Mouse (Mus musculus) inflammation-experienced regulatory T-cells, adult 6 months (primary cell): ENCODE measurements around the gene Eno1. TPM values are rescaled to one million over a fixed set of nuclear protein-coding genes. Genes with fewer than 3 reads are reported as not detected.
"Not testable (repeated sequence)": the region's sequence is repeated elsewhere in the genome, so short reads cannot be mapped to it uniquely, and the experiment has no call there.

Experiments used
- ATAC-seq: one replicate; pipeline ENCODE4 v1.8.0; 2017
- polyA plus RNA-seq, 3 experiments: library from polyadenylated mRNA; unstranded; fragments of 100-300 nt; shearing (Covaris generic); gene quantifications; one replicate each; pipeline ENCODE4 v1.2.1; 2017

The Eno1 gene
- polyA plus RNA-seq, 3 experiments from 2014 or later = 503 to 566 (median 560) TPM

DNA sequence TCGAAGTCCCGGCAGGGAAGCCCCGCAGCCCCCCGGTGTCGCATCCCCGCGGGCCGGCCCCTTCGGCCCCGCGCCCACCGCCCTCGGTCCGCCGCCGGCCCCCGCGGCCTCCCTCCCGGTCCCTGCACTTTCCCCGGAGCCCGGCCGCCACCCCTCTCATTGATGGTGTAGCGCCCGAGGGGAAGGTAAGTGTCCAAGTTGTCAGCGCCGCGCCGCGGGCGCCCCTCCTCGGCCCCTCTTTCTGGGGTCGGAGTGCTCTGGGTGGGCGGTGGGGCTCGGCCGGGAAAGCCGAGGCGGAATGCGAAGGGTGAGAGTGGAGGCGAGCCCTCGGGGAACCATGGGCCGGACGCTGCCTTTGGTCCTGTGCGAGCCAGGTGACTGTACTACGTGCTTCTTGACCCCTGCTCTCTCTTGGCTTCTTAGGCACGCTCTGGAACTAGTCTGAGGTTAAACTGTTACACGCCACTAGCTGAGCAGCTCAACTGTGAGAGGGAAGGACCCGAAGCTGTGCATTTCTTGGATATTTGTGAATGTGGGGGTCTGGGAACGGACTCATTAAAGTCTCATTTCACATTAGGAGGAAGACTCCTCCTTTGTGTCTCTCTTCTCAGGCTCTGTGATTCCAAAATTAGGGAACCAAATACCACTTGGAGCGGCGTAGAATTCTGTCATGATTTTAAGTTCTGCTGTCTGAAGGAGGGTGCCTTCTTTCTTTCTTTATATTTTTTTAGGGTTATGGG is 45.5 kb downstream of the Eno1 start:
- no peak for ATAC-seq

DNA sequence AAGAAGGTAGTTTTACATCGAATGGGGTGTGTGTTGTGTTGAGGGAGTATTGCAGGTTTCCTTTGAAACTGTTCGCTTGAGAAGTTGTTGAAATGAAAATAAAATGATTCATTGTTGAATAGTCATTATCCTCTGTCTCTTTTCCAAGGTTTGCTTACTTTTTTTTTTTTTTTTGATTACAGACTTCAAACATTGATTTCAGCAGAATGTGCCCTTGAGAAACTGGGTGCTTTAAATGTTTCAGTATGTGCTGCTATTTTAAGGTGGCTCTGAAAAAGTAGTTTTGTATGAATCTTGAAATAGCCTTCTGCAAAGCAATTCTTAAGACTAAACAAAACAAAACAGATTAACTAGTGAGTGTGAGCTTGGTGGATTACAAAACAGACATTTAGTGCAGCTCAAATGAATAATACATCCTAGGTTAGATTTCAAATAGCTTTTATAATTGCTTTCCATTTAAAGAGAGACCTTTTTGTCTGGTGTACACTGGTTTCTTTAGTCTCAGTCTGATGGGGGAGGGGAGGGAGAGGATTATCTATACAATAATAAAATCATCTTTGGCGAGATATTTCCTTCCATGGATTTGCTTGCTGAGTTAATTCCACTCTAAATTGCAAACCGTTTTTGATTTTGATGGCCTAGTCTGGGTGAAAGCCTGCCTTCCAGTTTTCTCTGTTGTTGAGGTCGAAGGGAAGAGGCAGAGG is 46.3 kb downstream of the Eno1 start:
- ATAC-seq = no peak

DNA sequence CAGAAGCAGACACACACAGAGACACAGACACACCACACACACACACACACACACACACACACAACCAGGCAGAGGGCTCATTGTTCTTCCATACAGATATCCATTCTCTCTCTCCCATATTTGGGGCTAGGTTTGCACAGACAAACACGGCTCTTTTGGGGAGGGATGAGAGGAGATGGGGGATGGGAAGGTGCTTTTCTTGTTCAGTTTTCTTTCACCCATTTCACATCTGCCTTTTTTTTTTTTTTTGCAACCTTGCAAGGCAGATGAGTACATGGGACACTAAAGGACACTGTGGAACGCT is 46.8 kb downstream of the Eno1 start:
- ATAC-seq = no peak

DNA sequence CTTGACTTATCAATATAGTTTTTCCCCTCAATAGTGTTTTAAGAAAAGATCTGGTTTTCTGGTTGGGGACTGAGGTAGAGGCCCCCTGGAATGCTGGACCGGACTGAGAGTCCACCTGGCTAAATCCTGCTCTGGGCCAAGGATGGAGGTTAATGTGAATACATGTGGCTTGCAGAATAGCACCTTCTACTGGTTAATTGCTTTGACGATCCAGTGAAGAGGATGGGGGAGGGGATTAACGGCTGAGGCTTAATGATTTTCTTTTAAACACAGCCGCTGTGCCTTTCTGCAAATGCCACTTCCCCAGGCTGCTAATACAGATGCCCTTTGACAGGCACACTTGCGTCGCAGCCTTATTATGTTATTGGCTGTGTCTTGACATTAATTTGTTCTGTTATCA is 47.5 kb downstream of the Eno1 start:
- ATAC-seq = no peak

DNA sequence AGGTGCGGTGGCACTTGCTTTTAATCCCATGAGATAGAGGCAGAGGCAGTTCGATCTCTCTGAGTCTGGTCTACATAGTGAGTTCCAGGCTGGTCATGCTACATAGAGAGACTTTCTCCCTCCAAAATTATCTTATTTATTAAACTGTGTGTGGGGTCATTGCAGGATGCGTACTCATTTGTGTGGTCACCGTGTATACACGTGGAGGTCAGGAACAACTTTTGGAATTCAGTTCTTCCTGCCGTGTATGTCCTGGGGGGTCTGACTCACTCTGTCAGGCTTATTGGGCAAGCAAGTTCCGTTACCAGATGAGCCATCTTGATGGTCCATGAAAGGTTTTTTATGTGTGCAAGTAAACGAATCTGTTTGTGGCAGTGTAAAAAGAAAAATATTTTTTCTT is 50.5 kb downstream of the Eno1 start:
- no peak for ATAC-seq

DNA sequence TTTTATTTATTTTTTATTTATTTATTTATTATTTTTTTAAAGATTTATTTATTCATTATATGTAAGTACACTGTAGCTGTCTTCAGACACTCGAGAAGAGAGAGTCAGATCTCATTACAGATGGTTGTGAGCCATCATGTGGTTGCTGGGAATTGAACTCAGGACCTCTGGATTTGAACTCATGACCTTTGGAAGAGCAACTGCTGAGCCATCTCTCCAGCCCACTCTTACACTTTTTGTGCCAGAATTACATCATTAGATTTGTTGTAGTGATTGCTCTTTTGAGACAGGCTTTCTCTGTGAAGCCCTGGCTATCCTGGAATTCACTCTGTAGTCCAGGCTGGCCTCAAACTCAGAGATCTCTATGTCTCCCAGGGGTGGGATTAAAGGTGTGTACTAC is 50.9 kb downstream of the Eno1 start:
- not testable (repeated sequence) for ATAC-seq

DNA sequence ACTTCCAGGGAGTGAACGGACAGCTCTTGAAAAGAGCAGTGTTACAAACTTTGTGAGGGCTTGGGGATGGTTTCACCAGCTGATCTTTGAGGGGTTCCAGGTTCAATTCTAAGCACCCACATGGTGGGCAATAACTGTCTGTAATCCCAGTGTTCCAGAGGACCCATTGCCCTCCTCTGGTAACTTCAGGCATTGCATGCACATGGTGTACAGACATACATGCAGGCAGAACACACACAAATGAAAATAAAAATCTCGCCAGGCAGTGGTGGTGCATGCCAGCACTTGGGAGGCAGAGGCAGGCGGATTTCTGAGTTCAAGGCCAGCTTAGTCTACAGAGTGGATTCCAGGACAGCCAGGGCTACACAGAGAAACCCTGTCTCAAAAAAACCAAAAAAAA is 55.4 kb downstream of the Eno1 start:
- no peak for ATAC-seq

DNA sequence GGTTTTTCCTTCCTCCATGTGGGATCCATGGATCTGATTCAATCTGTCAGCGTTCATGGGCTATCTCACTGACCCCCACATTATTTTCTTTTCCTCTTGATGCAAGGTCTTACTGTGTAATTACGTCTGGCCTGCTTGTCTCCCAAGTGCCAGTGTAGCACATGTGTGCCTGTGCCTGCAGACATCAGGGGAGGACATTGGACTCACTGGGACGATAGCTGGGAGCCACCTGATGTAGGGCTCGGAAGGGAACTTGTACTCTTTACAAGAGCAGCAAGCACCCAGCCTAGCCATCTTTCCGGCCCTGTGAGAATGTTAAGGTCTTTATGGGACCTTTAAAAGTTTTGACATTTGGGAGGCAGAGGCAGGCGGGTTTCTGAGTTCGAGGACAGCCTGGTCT is 58.3 kb downstream of the Eno1 start:
- ATAC-seq = no peak

DNA sequence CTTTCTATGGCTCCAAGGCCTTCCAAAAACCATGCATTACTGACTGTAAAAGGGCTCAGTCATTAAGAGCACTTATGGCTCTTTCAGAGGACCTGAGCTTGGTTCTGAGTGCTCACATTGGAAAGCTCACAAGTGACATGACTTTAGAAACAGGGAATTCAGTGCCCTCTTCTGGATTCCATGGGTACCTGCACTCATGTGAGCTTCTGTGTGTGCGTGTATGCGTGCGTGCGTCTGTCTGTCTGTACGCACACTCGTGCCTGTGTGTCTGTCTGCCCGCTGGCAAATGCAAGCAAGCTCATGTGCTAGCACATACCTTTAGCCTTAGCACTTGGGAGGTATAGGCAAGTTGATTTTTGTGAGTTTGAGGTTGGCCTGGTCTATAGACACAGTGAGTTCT is 59.4 kb downstream of the Eno1 start:
- no peak for ATAC-seq

Other genes with a start within 250 kb of the Eno1 start
- 1 to 10 TPM; 4.1 to 5.9 (median 5.0) TPM for gene H6pd, start 227.7 kb upstream of the Eno1 start, polyA plus RNA-seq
- under 1 TPM; 0.16 to 0.36 (median 0.33) TPM for gene Gpr157, start 149.4 kb upstream of the Eno1 start, polyA plus RNA-seq
- not detected for gene Slc2a5, start 117.4 kb upstream of the Eno1 start, polyA plus RNA-seq
- not detected for gene Slc2a7, start 87.7 kb upstream of the Eno1 start, polyA plus RNA-seq
- gene Car6, start 35.4 kb upstream of the Eno1 start, polyA plus RNA-seq = not detected
- gene Rere, start 44.9 kb downstream of the Eno1 start, polyA plus RNA-seq = 10 to 100 TPM; 10.1 to 32.0 (median 28.4) TPM